8 mouse cellular contexts compared by ENCODE assay signal in genomic region chr9:88522569-88523334, GRCm38 (mm10). TPM values are rescaled to one million over a fixed set of nuclear protein-coding genes. Genes with fewer than 3 reads are reported as not detected.
DNase-seq lines count a peak whose midpoint lies in the region; ATAC-seq and TF ChIP-seq lines count a peak whose summit lies in the region.

No protein-coding gene starts in this region.

- no peaks in the 10 kb centered on the region for H3K9me3 ChIP-seq in embryonic facial prominence, embryonic 15.5 days (replicated peaks)
- no peaks in the 10 kb centered on the region for H3K9me3 ChIP-seq in kidney, embryonic 14.5 days (ENCODE audit: control insufficient read depth, low read length)
- H3K9me3 ChIP-seq in limb, embryonic 15.5 days: no peaks in the 10 kb centered on the region

- no peaks in the 10 kb centered on the region for H3K27me3 ChIP-seq in embryonic facial prominence, embryonic 15.5 days
- H3K27me3 ChIP-seq in kidney, embryonic 14.5 days (ENCODE audit: control insufficient read depth, insufficient read depth, low read length): no peaks in the 10 kb centered on the region
- no peaks in the 10 kb centered on the region for H3K27me3 ChIP-seq in limb, embryonic 15.5 days

- peak overlapping the region; percentile 93 for H3K9ac ChIP-seq in embryonic facial prominence, embryonic 15.5 days
- H3K9ac ChIP-seq in kidney, embryonic 14.5 days (ENCODE audit: low read depth, low read length): peak overlapping the region; percentile 90
- peak overlapping the region; percentile 77 for H3K9ac ChIP-seq in limb, embryonic 15.5 days

- peak; percentile 98 for DNase-seq in 416B (ENCODE audit: low read depth)
- peak; percentile 96 to 97 for DNase-seq in heart, adult 9 months (ENCODE audit: low spot score in 2 of 2)
- DNase-seq in monocyte, adult 2 months (ENCODE audit: low read depth in 1 of 2, low spot score in 2 of 2): peak; percentile 92 to 93
- DNase-seq in spleen, postnatal 36 days (ENCODE audit: low spot score in 2 of 2): peak; percentile 94 to 98

- TF ChIP-seq POLR2A in bone marrow, adult 2 months (IDR thresholded peaks at IDR 0.05; ENCODE audit: borderline replicate concordance, control insufficient read depth, low read depth, low read length): peak; percentile 87

- peaks cover 16% of the 10 kb centered on the region for H3K36me3 ChIP-seq in embryonic facial prominence, embryonic 15.5 days
- H3K36me3 ChIP-seq in kidney, embryonic 14.5 days (ENCODE audit: control insufficient read depth, insufficient read depth, low read length): peaks cover 16% of the 10 kb centered on the region
- 0 out of 2 replicates have a peak, but pooled peaks cover 10% of the 10 kb centered on the region for H3K36me3 ChIP-seq in limb, embryonic 15.5 days

- TF ChIP-seq CTCF in bone marrow, adult 2 months (IDR thresholded peaks at IDR 0.05; ENCODE audit: control insufficient read depth, insufficient read depth, low read length): peak; percentile 26; the same call in 1 of the 2 replicates

- H3K27ac ChIP-seq in bone marrow, adult 2 months (ENCODE audit: control insufficient read depth, insufficient read depth, low read depth, low read length, poor library complexity): peak overlapping the region; percentile 82
- peak overlapping the region; percentile 93 for H3K27ac ChIP-seq in embryonic facial prominence, embryonic 15.5 days (replicated peaks)
- H3K27ac ChIP-seq in kidney, embryonic 14.5 days (ENCODE audit: low read depth, low read length): peak overlapping the region; percentile 88
- H3K27ac ChIP-seq in limb, embryonic 15.5 days: peak overlapping the region; percentile 86

- peak; percentile 89 for ATAC-seq in embryonic facial prominence, embryonic 15.5 days (ENCODE audit: insufficient number of reproducible peaks, low FRiP score, low TSS enrichment, low read depth)
- peak; percentile 89 for ATAC-seq in kidney, embryonic 14.5 days (ENCODE audit: low FRiP score, low TSS enrichment)
- peak; percentile 89 for ATAC-seq in limb, embryonic 15.5 days (ENCODE audit: insufficient number of reproducible peaks, low FRiP score, low TSS enrichment, low read depth)

- peak overlapping the region; percentile 76 for H3K4me3 ChIP-seq in bone marrow, adult 2 months (replicated peaks; ENCODE audit: control insufficient read depth, low read depth, low read length)
- H3K4me3 ChIP-seq in embryonic facial prominence, embryonic 15.5 days (replicated peaks): peak overlapping the region; percentile 78
- H3K4me3 ChIP-seq in kidney, embryonic 14.5 days (ENCODE audit: low read length): peak overlapping the region; percentile 62
- peak overlapping the region; percentile 60 for H3K4me3 ChIP-seq in limb, embryonic 15.5 days

- no peaks in the 10 kb centered on the region; the same call in 1 of the 2 replicates for H3K4me1 ChIP-seq in bone marrow, adult 2 months (ENCODE audit: control insufficient read depth, insufficient read depth, low read length)
- peaks cover 12% of the 10 kb centered on the region for H3K4me1 ChIP-seq in embryonic facial prominence, embryonic 15.5 days
- peaks cover 4% of the 10 kb centered on the region for H3K4me1 ChIP-seq in kidney, embryonic 14.5 days (ENCODE audit: control insufficient read depth, insufficient read depth, low read length)
- peaks cover 11% of the 10 kb centered on the region for H3K4me1 ChIP-seq in limb, embryonic 15.5 days

- peak overlapping the region; percentile 82 for H3K4me2 ChIP-seq in embryonic facial prominence, embryonic 15.5 days (replicated peaks)
- H3K4me2 ChIP-seq in kidney, embryonic 14.5 days (replicated peaks; ENCODE audit: low read depth, low read length): peak overlapping the region; percentile 69
- peak overlapping the region; percentile 67 for H3K4me2 ChIP-seq in limb, embryonic 15.5 days

- WGBS in bone marrow, adult 2 months: under 1% methylated on average over 69 of the region's 69 CpGs
- under 1% methylated on average over 69 of the region's 69 CpGs for WGBS in embryonic facial prominence, embryonic 15.5 days
- WGBS in kidney, embryonic 14.5 days: under 1% methylated on average over 69 of the region's 69 CpGs
- under 1% methylated on average over 69 of the region's 69 CpGs for WGBS in limb, embryonic 15.5 days

RNA-seq across cellular contexts. Expression of gene Zfp949, which starts 25.1 kb away (rescaled TPM):
- polyA plus RNA-seq in bone marrow, adult 2 months (2011; ENCODE audit: insufficient read depth, insufficient read length, low replicate concordance, missing spikeins): 12.7 and 17.0 TPM in 2 replicates
- polyA plus RNA-seq in embryonic facial prominence, embryonic 15.5 days (2015; fragmentation: Nextera tagmentation; extraction: Ambion mirVana): 12.8 and 14.1 TPM in 2 replicates
- 7.4 and 9.0 TPM in 2 replicates for polyA plus RNA-seq in kidney, embryonic 14.5 days (2014; fragmentation: Nextera tagmentation; extraction: Ambion mirVana)
- 13.6 and 14.1 TPM in 2 replicates for polyA plus RNA-seq in limb, embryonic 15.5 days (2015; fragmentation: Nextera tagmentation; extraction: Ambion mirVana)

RNA-seq across cellular contexts. Expression of gene Syncrip, which starts 40.4 kb away (rescaled TPM):
- 80.2 and 101 TPM in 2 replicates for polyA plus RNA-seq in bone marrow, adult 2 months (2011; ENCODE audit: insufficient read depth, insufficient read length, low replicate concordance, missing spikeins)
- 83.1 and 86.0 TPM in 2 replicates for polyA plus RNA-seq in embryonic facial prominence, embryonic 15.5 days (2015; fragmentation: Nextera tagmentation; extraction: Ambion mirVana)
- 88.9 and 153 TPM in 2 replicates for polyA plus RNA-seq in kidney, embryonic 14.5 days (2014; fragmentation: Nextera tagmentation; extraction: Ambion mirVana)
- 94.5 and 95.0 TPM in 2 replicates for polyA plus RNA-seq in limb, embryonic 15.5 days (2015; fragmentation: Nextera tagmentation; extraction: Ambion mirVana)

RNA-seq across cellular contexts. Expression of gene Trim43a, which starts 57.9 kb away (rescaled TPM):
- not detected in 2 replicates for polyA plus RNA-seq in bone marrow, adult 2 months (2011; ENCODE audit: insufficient read depth, insufficient read length, low replicate concordance, missing spikeins)
- polyA plus RNA-seq in embryonic facial prominence, embryonic 15.5 days (2015; fragmentation: Nextera tagmentation; extraction: Ambion mirVana): not detected in 2 replicates
- polyA plus RNA-seq in kidney, embryonic 14.5 days (2014; fragmentation: Nextera tagmentation; extraction: Ambion mirVana): not detected in 2 replicates
- polyA plus RNA-seq in limb, embryonic 15.5 days (2015; fragmentation: Nextera tagmentation; extraction: Ambion mirVana): 0.31 TPM in 1 of 2 replicates, not detected in the other

Comparison
In these comparisons a context has a peak if more than half of its experiments do, and no peak if none do; other contexts are left out.
1. Peak in every context shown above with its lines: DNase-seq, ATAC-seq, H3K4me3 ChIP-seq and H3K27ac ChIP-seq.